ENCODE assay signal across 8 mouse cellular contexts in the genomic region with DNA sequence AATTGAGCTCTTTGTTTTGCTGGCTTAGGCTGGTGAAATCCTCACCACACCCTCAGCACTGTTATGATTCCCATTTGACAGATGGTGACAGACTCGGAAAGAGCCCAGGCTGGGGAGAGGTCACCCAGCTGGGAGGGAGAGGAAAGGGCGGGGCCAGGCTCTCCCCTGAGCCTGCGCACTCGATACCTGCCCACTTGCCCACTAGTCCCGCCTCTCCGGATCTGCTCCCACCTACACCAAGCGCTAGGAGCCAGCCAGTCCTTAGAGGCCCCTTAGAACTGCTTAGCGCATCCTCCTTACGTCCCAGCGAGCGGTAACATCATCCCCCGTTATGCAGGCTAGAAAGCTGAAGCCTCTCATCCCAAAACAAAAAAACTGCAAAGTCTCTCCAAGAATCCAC. TPM values are rescaled to one million over a fixed set of nuclear protein-coding genes. Genes with fewer than 3 reads are reported as not detected.
DNase-seq lines count a peak whose midpoint lies in the region; ATAC-seq and TF ChIP-seq lines count a peak whose summit lies in the region.

No protein-coding gene starts in this region.

- H3K9ac ChIP-seq in hindbrain, embryonic 14.5 days = 0 out of 2 replicates have a peak overlapping the region, but pooled peaks have one; percentile 33
- 0 out of 2 replicates have a peak overlapping the region, but pooled peaks have one; percentile 11 for H3K9ac ChIP-seq in stomach, embryonic 16.5 days (ENCODE audit: low read length)

- peak overlapping the region; percentile 36 for H3K27ac ChIP-seq in cerebellum, adult 2 months (ENCODE audit: insufficient read depth, low read length)
- H3K27ac ChIP-seq in hindbrain, embryonic 14.5 days = peak overlapping the region; percentile 82
- no peak overlapping the region for H3K27ac ChIP-seq in stomach, embryonic 16.5 days (ENCODE audit: low read length)

- H3K4me3 ChIP-seq in cerebellum, adult 2 months (replicated peaks; ENCODE audit: insufficient read depth, low read depth, low read length) = peak overlapping the region; percentile 47
- H3K4me3 ChIP-seq in hindbrain, embryonic 14.5 days (replicated peaks; ENCODE audit: low read length) = no peak overlapping the region
- no peak overlapping the region for H3K4me3 ChIP-seq in stomach, embryonic 16.5 days (replicated peaks; ENCODE audit: low read length)

- 3% methylated on average over 12 of the region's 12 CpGs for WGBS in cerebellum, adult 2 months
- WGBS in hindbrain, embryonic 14.5 days = 1% methylated on average over 12 of the region's 12 CpGs
- 4% methylated on average over 12 of the region's 12 CpGs for whole genome bisulfite sequencing in stomach, embryonic 16.5 days

- peak overlapping the region; percentile 40 for H3K4me2 ChIP-seq in hindbrain, embryonic 14.5 days (replicated peaks)
- peak overlapping the region; percentile 31; the same call in 1 of the 2 replicates for H3K4me2 ChIP-seq in stomach, embryonic 16.5 days (ENCODE audit: low read depth, low read length)

- no peak for TF ChIP-seq CTCF in cerebellum, adult 2 months (IDR thresholded peaks at IDR 0.05; ENCODE audit: borderline replicate concordance, insufficient read depth, low read depth, low read length)

- H3K4me1 ChIP-seq in cerebellum, adult 2 months (ENCODE audit: control insufficient read depth, insufficient read depth, low read length) = peaks cover 7% of the 10 kb centered on the region
- peaks cover 40% of the 10 kb centered on the region for H3K4me1 ChIP-seq in hindbrain, embryonic 14.5 days (replicated peaks; ENCODE audit: control insufficient read depth, insufficient read depth, low read length)
- H3K4me1 ChIP-seq in stomach, embryonic 16.5 days (ENCODE audit: control insufficient read depth, insufficient read depth, low read length) = peaks cover 13% of the 10 kb centered on the region

- DNase-seq in adrenal gland, adult (ENCODE audit: inconsistent age in 2 of 2, low spot score in 1 of 2) = peak; percentile 72 to 81
- DNase-seq in adrenal gland, postnatal 4 days (ENCODE audit: low spot score in 2 of 2) = no peak
- peak; percentile 81 to 85 for DNase-seq in cerebellum, adult 2 months
- peak; percentile 82 to 87 for DNase-seq in frontal cortex, adult 2 months (ENCODE audit: extremely low spot score in 1 of 2, low spot score in 1 of 2)
- DNase-seq in hindbrain, embryonic 14.5 days (ENCODE audit: low spot score) = no peak
- peak; percentile 77 for DNase-seq in left cerebral cortex, adult 11 months (ENCODE audit: low spot score)
- peak; percentile 40 for DNase-seq in mesoderm, embryonic 11.5 days (ENCODE audit: low read depth, low spot score)

- H3K36me3 ChIP-seq in hindbrain, embryonic 14.5 days (replicated peaks; ENCODE audit: control insufficient read depth, insufficient read depth) = no peaks in the 10 kb centered on the region
- no peaks in the 10 kb centered on the region for H3K36me3 ChIP-seq in stomach, embryonic 16.5 days (ENCODE audit: control insufficient read depth, insufficient read depth, low read length)

- H3K9me3 ChIP-seq in hindbrain, embryonic 14.5 days (ENCODE audit: control insufficient read depth, low read length) = no peaks in the 10 kb centered on the region
- no peaks in the 10 kb centered on the region for H3K9me3 ChIP-seq in stomach, embryonic 16.5 days (replicated peaks; ENCODE audit: control insufficient read depth, low read length)

- H3K27me3 ChIP-seq in cerebellum, adult 2 months (ENCODE audit: control insufficient read depth, insufficient read depth, low read length) = no peaks in the 10 kb centered on the region
- no peaks in the 10 kb centered on the region for H3K27me3 ChIP-seq in hindbrain, embryonic 14.5 days (ENCODE audit: control insufficient read depth, insufficient read depth, low read length)
- peaks cover 21% of the 10 kb centered on the region for H3K27me3 ChIP-seq in stomach, embryonic 16.5 days (ENCODE audit: control insufficient read depth, insufficient read depth, low read length)

- ATAC-seq in hindbrain, embryonic 14.5 days (ENCODE audit: low FRiP score) = no peak
- ATAC-seq in stomach, embryonic 16.5 days (ENCODE audit: insufficient read depth, low FRiP score) = peak; percentile 35; the same call in 1 of the 2 replicates

- TF ChIP-seq POLR2A in cerebellum, adult 2 months (IDR thresholded peaks at IDR 0.05; ENCODE audit: borderline replicate concordance, insufficient read depth, low read length) = peak; percentile 66; the same call in 1 of the 2 replicates

RNA-seq across cellular contexts. Expression of a gene that starts 4.6 kb away (rescaled TPM):
- total RNA-seq in adrenal gland, postnatal 4 days (2021) = 1 to 10 TPM; 7.8 to 8.2 TPM
- polyA plus RNA-seq in cerebellum, adult 2 months (2012; rRNA removed) = 12.8 and 14.5 TPM in 2 replicates
- polyA plus RNA-seq in frontal cortex, adult 2 months (2012; rRNA removed) = 25.0 and 27.0 TPM in 2 replicates
- polyA plus RNA-seq in hindbrain, embryonic 14.5 days (2014; fragmentation: Nextera tagmentation; extraction: Ambion mirVana) = 15.4 and 16.3 TPM in 2 replicates
- polyA plus RNA-seq in stomach, embryonic 16.5 days (2015; fragmentation: Nextera tagmentation; extraction: Ambion mirVana) = 0.39 and 0.62 TPM in 2 replicates

RNA-seq across cellular contexts. Expression of a gene that starts 10.9 kb away (rescaled TPM):
- total RNA-seq in adrenal gland, postnatal 4 days (2021) = 10 to 100 TPM; 16.5 to 19.2 TPM
- 16.3 and 17.6 TPM in 2 replicates for polyA plus RNA-seq in cerebellum, adult 2 months (2012; rRNA removed)
- 11.7 and 15.4 TPM in 2 replicates for polyA plus RNA-seq in frontal cortex, adult 2 months (2012; rRNA removed)
- 23.9 and 24.0 TPM in 2 replicates for polyA plus RNA-seq in hindbrain, embryonic 14.5 days (2014; fragmentation: Nextera tagmentation; extraction: Ambion mirVana)
- polyA plus RNA-seq in stomach, embryonic 16.5 days (2015; fragmentation: Nextera tagmentation; extraction: Ambion mirVana) = 16.7 and 21.2 TPM in 2 replicates

RNA-seq across cellular contexts. Expression of a gene that starts 49.9 kb away (rescaled TPM):
- 10 to 100 TPM in 1 of 2 experiments, 1 to 10 TPM in 1; 7.2 to 12.0 TPM for total RNA-seq in adrenal gland, postnatal 4 days (2021)
- polyA plus RNA-seq in cerebellum, adult 2 months (2012; rRNA removed) = 17.3 TPM in 2 replicates
- 17.5 and 20.5 TPM in 2 replicates for polyA plus RNA-seq in frontal cortex, adult 2 months (2012; rRNA removed)
- polyA plus RNA-seq in hindbrain, embryonic 14.5 days (2014; fragmentation: Nextera tagmentation; extraction: Ambion mirVana) = 24.5 and 25.2 TPM in 2 replicates
- 119 and 175 TPM in 2 replicates for polyA plus RNA-seq in stomach, embryonic 16.5 days (2015; fragmentation: Nextera tagmentation; extraction: Ambion mirVana)

Comparison
In these comparisons a context has a peak if more than half of its experiments do, and no peak if none do; other contexts are left out.
1. DNase-seq: peak in adrenal gland, adult (2 of 2), cerebellum, adult 2 months (2 of 2), frontal cortex, adult 2 months (2 of 2), left cerebral cortex, adult 11 months (single experiment) and mesoderm, embryonic 11.5 days (single experiment); none in adrenal gland, postnatal 4 days (0 of 2) and hindbrain, embryonic 14.5 days (single experiment).